Mouse (Mus musculus): ENCODE data around the gene Ajm1. TPM values are rescaled to one million over a fixed set of nuclear protein-coding genes. Genes with fewer than 3 reads are reported as not detected.

Ajm1 gene
- polyA plus RNA-seq, 1 experiment from 2014 or later: 2.3 TPM

DNA sequence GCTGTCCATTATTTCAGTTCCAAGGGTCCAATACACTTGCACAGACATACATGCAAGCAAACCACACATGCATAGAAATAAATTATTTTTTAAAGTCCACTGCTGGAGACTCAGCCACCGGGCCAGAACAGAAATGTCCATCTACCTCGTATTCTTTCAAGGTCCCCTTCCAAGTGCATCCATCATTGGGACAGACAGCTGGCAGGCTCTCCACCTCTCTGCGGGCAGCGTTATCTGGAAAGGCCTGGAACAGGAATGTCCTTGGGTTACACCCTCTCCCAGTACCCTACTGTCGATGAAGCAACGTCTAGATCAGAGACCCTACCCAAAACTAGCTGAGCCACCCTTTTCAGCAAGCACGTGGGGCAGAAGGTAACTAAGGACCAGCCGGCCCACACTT is 45.0 kb downstream of the Ajm1 start:
- peaks cover 36% of the 10 kb centered on the region for H3K36me3 ChIP-seq
- no peaks in the 10 kb centered on the region for H3K27me3 ChIP-seq (replicated peaks)
- ATAC-seq (ENCODE audit: low FRiP score, low read depth): no peak
- no peak overlapping the region for H3K27ac ChIP-seq
- no peak overlapping the region for H3K4me3 ChIP-seq
- H3K4me2 ChIP-seq (replicated peaks): no peak overlapping the region
- WGBS: 90% methylated on average over 8 of the region's 8 CpGs
- no peaks in the 10 kb centered on the region for H3K4me1 ChIP-seq
- H3K9ac ChIP-seq: no peak overlapping the region
- H3K9me3 ChIP-seq: no peaks in the 10 kb centered on the region

GRCm38 (mm10) chr2:25534866-25535182 is 46.7 kb downstream of the Ajm1 start:
- peaks cover 51% of the 10 kb centered on the region for H3K36me3 ChIP-seq
- no peak overlapping the region for H3K9ac ChIP-seq
- no peak for ATAC-seq (ENCODE audit: low FRiP score, low read depth)
- H3K27me3 ChIP-seq (replicated peaks): no peaks in the 10 kb centered on the region
- no peaks in the 10 kb centered on the region for H3K4me1 ChIP-seq
- H3K4me3 ChIP-seq: no peak overlapping the region
- H3K4me2 ChIP-seq (replicated peaks): no peak overlapping the region
- no peaks in the 10 kb centered on the region for H3K9me3 ChIP-seq
- no peak overlapping the region for H3K27ac ChIP-seq
- 94% methylated on average over 2 of the region's 2 CpGs for WGBS

- Histone ChIP-seq H3K4me1 (no peaks in the 10 kb centered on the region), H3K9me3 (no peaks in the 10 kb centered on the region), H3K4me2 (replicated peaks) (no peak overlapping the region), H3K27ac (no peak overlapping the region), H3K27me3 (replicated peaks) (no peaks in the 10 kb centered on the region), H3K4me3 (no peak overlapping the region), H3K36me3 (peaks cover 56% of the 10 kb centered on the region), H3K9ac (no peak overlapping the region)
- ATAC-seq (ENCODE audit: low FRiP score, low read depth): no peak
- 91% methylated on average over 3 of the region's 3 CpGs for WGBS
These were observed 47.2 kb downstream of the Ajm1 start for GRCm38 (mm10) chr2:25534178-25534865.

DNA sequence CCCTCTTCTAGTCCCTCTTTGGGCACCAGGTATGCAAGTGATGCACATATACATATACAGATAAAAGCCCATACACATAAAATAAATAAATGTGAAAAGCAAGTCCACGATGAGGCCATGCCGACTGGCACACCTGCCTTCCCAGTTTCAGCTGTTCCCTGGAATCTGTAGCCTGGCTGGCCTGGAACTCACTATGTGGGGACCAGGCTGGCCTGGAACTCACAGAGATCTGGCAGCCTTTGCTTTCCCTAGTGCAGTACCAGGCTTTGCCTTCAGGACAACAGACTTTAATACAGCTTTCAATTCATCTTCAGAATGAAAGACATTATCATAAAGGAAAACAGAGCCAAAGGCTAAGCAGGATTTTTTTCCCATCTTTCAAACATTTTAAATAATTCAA is 47.9 kb downstream of the Ajm1 start:
- 94% methylated on average over 2 of the region's 2 CpGs for WGBS
- H3K36me3 ChIP-seq: peaks cover 62% of the 10 kb centered on the region
- ATAC-seq (ENCODE audit: low FRiP score, low read depth): no peak

GRCm38 (mm10) chr2:25526510-25527302 is 54.9 kb downstream of the Ajm1 start:
- no peaks in the 10 kb centered on the region for H3K27me3 ChIP-seq (replicated peaks)
- H3K27ac ChIP-seq: no peak overlapping the region
- WGBS: 88% methylated on average over 9 of the region's 9 CpGs
- no peaks in the 10 kb centered on the region for H3K4me1 ChIP-seq
- H3K36me3 ChIP-seq: peaks cover 87% of the 10 kb centered on the region
- H3K9ac ChIP-seq: no peak overlapping the region
- ATAC-seq (ENCODE audit: low FRiP score, low read depth): no peak
- H3K4me2 ChIP-seq (replicated peaks): no peak overlapping the region
- no peak overlapping the region for H3K4me3 ChIP-seq
- no peaks in the 10 kb centered on the region for H3K9me3 ChIP-seq

More for the DNA sequence above, 47.9 kb downstream of the Ajm1 start:
- Histone ChIP-seq H3K27me3 (replicated peaks) (no peaks in the 10 kb centered on the region), H3K9ac (no peak overlapping the region), H3K9me3 (no peaks in the 10 kb centered on the region), H3K27ac (no peak overlapping the region), H3K4me3 (no peak overlapping the region), H3K4me2 (replicated peaks) (no peak overlapping the region), H3K4me1 (no peaks in the 10 kb centered on the region)

Other genes with a start within 250 kb of the Ajm1 start
- gene Man1b1, start 249.4 kb downstream of the Ajm1 start, polyA plus RNA-seq (2016; fragmentation: Nextera tagmentation; extraction: Ambion mirVana): 70.3 and 71.7 TPM in 2 replicates
- gene Dpp7, start 225.4 kb downstream of the Ajm1 start, polyA plus RNA-seq (2016; fragmentation: Nextera tagmentation; extraction: Ambion mirVana): 21.2 and 24.5 TPM in 2 replicates
- 5.6 and 7.2 TPM in 2 replicates for gene Uap1l1, start 216.1 kb downstream of the Ajm1 start, polyA plus RNA-seq (2016; fragmentation: Nextera tagmentation; extraction: Ambion mirVana)
- 38.1 and 39.5 TPM in 2 replicates for gene Sapcd2, start 209.4 kb downstream of the Ajm1 start, polyA plus RNA-seq (2016; fragmentation: Nextera tagmentation; extraction: Ambion mirVana)
- gene Entpd2, start 185.9 kb downstream of the Ajm1 start, polyA plus RNA-seq (2016; fragmentation: Nextera tagmentation; extraction: Ambion mirVana): 0.75 and 1.5 TPM in 2 replicates
- 241 and 266 TPM in 2 replicates for gene Npdc1, start 182.4 kb downstream of the Ajm1 start, polyA plus RNA-seq (2016; fragmentation: Nextera tagmentation; extraction: Ambion mirVana)
- gene Fut7, start 158.5 kb downstream of the Ajm1 start, polyA plus RNA-seq (2016; fragmentation: Nextera tagmentation; extraction: Ambion mirVana): 0.09 and 0.29 TPM in 2 replicates
- gene Abca2, start 153.1 kb downstream of the Ajm1 start, polyA plus RNA-seq (2016; fragmentation: Nextera tagmentation; extraction: Ambion mirVana): 10.0 and 10.2 TPM in 2 replicates
- gene Clic3, start 124.9 kb downstream of the Ajm1 start, polyA plus RNA-seq (2016; fragmentation: Nextera tagmentation; extraction: Ambion mirVana): 1.7 and 2.3 TPM in 2 replicates
- 49.5 and 52.5 TPM in 2 replicates for gene Paxx, start 120.7 kb downstream of the Ajm1 start, polyA plus RNA-seq (2016; fragmentation: Nextera tagmentation; extraction: Ambion mirVana)
- 1.1 and 1.4 TPM in 2 replicates for gene Ptgds, start 111.7 kb downstream of the Ajm1 start, polyA plus RNA-seq (2016; fragmentation: Nextera tagmentation; extraction: Ambion mirVana)
- not detected in 2 replicates for gene Lcn12, start 87.8 kb downstream of the Ajm1 start, polyA plus RNA-seq (2016; fragmentation: Nextera tagmentation; extraction: Ambion mirVana)
- 107 and 118 TPM in 2 replicates for gene Fbxw5, start 81.0 kb downstream of the Ajm1 start, polyA plus RNA-seq (2016; fragmentation: Nextera tagmentation; extraction: Ambion mirVana)
- gene C8g, start 80.0 kb downstream of the Ajm1 start, polyA plus RNA-seq (2016; fragmentation: Nextera tagmentation; extraction: Ambion mirVana): 5.3 and 6.1 TPM in 2 replicates
- 26.9 and 28.0 TPM in 2 replicates for gene Traf2, start 34.8 kb downstream of the Ajm1 start, polyA plus RNA-seq (2016; fragmentation: Nextera tagmentation; extraction: Ambion mirVana)
- 386 TPM in 2 replicates for gene Edf1, start 23.9 kb downstream of the Ajm1 start, polyA plus RNA-seq (2016; fragmentation: Nextera tagmentation; extraction: Ambion mirVana)
- gene Mamdc4, start 6.9 kb downstream of the Ajm1 start, polyA plus RNA-seq (2016; fragmentation: Nextera tagmentation; extraction: Ambion mirVana): 1.7 and 4.8 TPM in 2 replicates
- 169 and 176 TPM in 2 replicates for gene Phpt1, start 6.5 kb downstream of the Ajm1 start, polyA plus RNA-seq (2016; fragmentation: Nextera tagmentation; extraction: Ambion mirVana)
- 78.3 and 82.5 TPM in 2 replicates for gene Rabl6, start 26.8 kb upstream of the Ajm1 start, polyA plus RNA-seq (2016; fragmentation: Nextera tagmentation; extraction: Ambion mirVana)
- 0.26 and 0.30 TPM in 2 replicates for gene Ccdc183, start 35.9 kb upstream of the Ajm1 start, polyA plus RNA-seq (2016; fragmentation: Nextera tagmentation; extraction: Ambion mirVana)
- gene Tmem141, start 40.2 kb upstream of the Ajm1 start, polyA plus RNA-seq (2016; fragmentation: Nextera tagmentation; extraction: Ambion mirVana): 22.7 and 24.9 TPM in 2 replicates
- gene Fcna, start 46.3 kb upstream of the Ajm1 start, polyA plus RNA-seq (2016; fragmentation: Nextera tagmentation; extraction: Ambion mirVana): 1.2 and 1.3 TPM in 2 replicates
- gene Lcn8, start 71.4 kb upstream of the Ajm1 start, polyA plus RNA-seq (2016; fragmentation: Nextera tagmentation; extraction: Ambion mirVana): not detected in 2 replicates
- not detected in 2 replicates for gene Lcn5, start 76.2 kb upstream of the Ajm1 start, polyA plus RNA-seq (2016; fragmentation: Nextera tagmentation; extraction: Ambion mirVana)
- not detected in 2 replicates for gene Lcn6, start 95.0 kb upstream of the Ajm1 start, polyA plus RNA-seq (2016; fragmentation: Nextera tagmentation; extraction: Ambion mirVana)
- gene Lcn10, start 101.0 kb upstream of the Ajm1 start, polyA plus RNA-seq (2016; fragmentation: Nextera tagmentation; extraction: Ambion mirVana): not detected in 2 replicates
- not detected in 2 replicates for gene Obp2a, start 118.3 kb upstream of the Ajm1 start, polyA plus RNA-seq (2016; fragmentation: Nextera tagmentation; extraction: Ambion mirVana)
- gene Bmyc, start 125.0 kb upstream of the Ajm1 start, polyA plus RNA-seq (2016; fragmentation: Nextera tagmentation; extraction: Ambion mirVana): 94.1 and 95.1 TPM in 2 replicates
- not detected in 2 replicates for gene Obp2b, start 155.3 kb upstream of the Ajm1 start, polyA plus RNA-seq (2016; fragmentation: Nextera tagmentation; extraction: Ambion mirVana)
- gene Lcn3, start 183.8 kb upstream of the Ajm1 start, polyA plus RNA-seq (2016; fragmentation: Nextera tagmentation; extraction: Ambion mirVana): not detected in 2 replicates
- gene Lcn11, start 195.3 kb upstream of the Ajm1 start, polyA plus RNA-seq (2016; fragmentation: Nextera tagmentation; extraction: Ambion mirVana): not detected in 2 replicates
- not detected in 2 replicates for gene Gm13539, start 200.5 kb upstream of the Ajm1 start, polyA plus RNA-seq (2016; fragmentation: Nextera tagmentation; extraction: Ambion mirVana)
- not detected in 2 replicates for gene Glt6d1, start 234.1 kb upstream of the Ajm1 start, polyA plus RNA-seq (2016; fragmentation: Nextera tagmentation; extraction: Ambion mirVana)
- gene Lcn9, start 241.4 kb upstream of the Ajm1 start, polyA plus RNA-seq (2016; fragmentation: Nextera tagmentation; extraction: Ambion mirVana): not detected in 2 replicates